Mouse (Mus musculus): ENCODE data around the gene Rock2.

DNA sequence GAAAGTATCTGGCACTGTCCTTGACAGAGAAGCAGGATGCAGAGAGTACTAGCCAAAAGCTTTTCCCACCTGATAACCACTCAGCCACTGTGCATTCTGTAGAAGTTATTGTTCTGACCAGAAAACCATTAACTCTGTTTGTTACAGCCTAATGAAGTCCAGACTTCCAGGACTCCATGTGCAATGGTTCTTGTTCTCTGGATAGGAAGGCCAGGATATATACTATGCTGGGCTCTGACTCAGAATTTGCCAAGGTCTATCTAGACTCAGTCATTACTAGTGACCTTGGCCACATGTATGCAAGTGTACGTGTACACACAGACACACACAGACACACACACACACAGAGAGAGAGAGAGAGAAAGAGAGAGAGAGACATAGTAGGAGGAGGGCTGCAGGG is 34.2 kb upstream of the Rock2 start:
- no peak for TF ChIP-seq CTCF (IDR thresholded peaks at IDR 0.05; ENCODE audit: low read depth, low read length)
- no peak for TF ChIP-seq POLR2A (IDR thresholded peaks at IDR 0.05; ENCODE audit: insufficient read depth, low read length)
- TF ChIP-seq EP300 (IDR thresholded peaks at IDR 0.05; ENCODE audit: insufficient read depth, low read depth, low read length) = no peak

Data from ES-Bruce4 (cell line).